Mouse (Mus musculus) C2C12 (cell line): ENCODE results near the gene Cux1.

ENCODE experiments used
- CTCF ChIP-seq: IDR thresholded peaks from one replicate; pipeline ENCODE4 v1.5.1; 2011; ENCODE audit not compliant: control insufficient read depth, insufficient read depth, insufficient read length
- MAX ChIP-seq: IDR thresholded peaks from one replicate; pipeline ENCODE4 v1.6.1; 2011; ENCODE audit warnings: mild to moderate bottlenecking, control low read depth
- MYOD1 ChIP-seq: IDR thresholded peaks from one replicate; pipeline ENCODE4 v1.6.1; 2011; ENCODE audit warnings: low read depth; ENCODE audit not compliant: control insufficient read depth, insufficient read length
- MYOG ChIP-seq: IDR thresholded peaks from one replicate; pipeline ENCODE4 v1.6.1; 2011; ENCODE audit not compliant: control insufficient read depth, insufficient read length; ENCODE audit errors: extremely low read depth

GRCm38 (mm10) chr5:136548776-136549175 lies 18.5 kb downstream of the Cux1 start:
- TF ChIP-seq MAX (no peak), CTCF (no peak), MYOD1 (no peak), MYOG (no peak)
